Mouse (Mus musculus) neural tube, embryonic 11.5 days (tissue): ENCODE measurements around the gene Dscam. TPM values are rescaled to one million over a fixed set of nuclear protein-coding genes. Genes with fewer than 3 reads are reported as not detected.

Experiments
- ATAC-seq: fragments of 200-750 bp; cut with Nextera tagmentation; 2 replicates; pipeline ENCODE4 v1.8.0; 2017; ENCODE audit warnings: moderate number of reproducible peaks, mild to moderate bottlenecking, moderate TSS enrichment, moderate library complexity; ENCODE audit not compliant: insufficient read depth, low FRiP score, low TSS enrichment
- DNase-seq: peaks from one replicate; pipeline ENCODE4 v3.0.0-alpha.2; 2015; ENCODE audit warnings: low spot score
- H3K27ac ChIP-seq: fragments of 300-500 bp; sonication (generic); 2 replicates; pipeline ENCODE4 v1.5.1; 2014; ENCODE audit warnings: low read depth, mild to moderate bottlenecking, low read length
- H3K27me3 ChIP-seq: fragments of 300-500 bp; sonication (generic); 2 replicates; pipeline ENCODE4 v1.6.1; 2014; ENCODE audit warnings: mild to moderate bottlenecking, low read length, mixed read lengths; ENCODE audit not compliant: control insufficient read depth, insufficient read depth
- H3K36me3 ChIP-seq: fragments of 300-500 bp; sonication (generic); 2 replicates; pipeline ENCODE4 v1.6.1; 2014; ENCODE audit warnings: mild to moderate bottlenecking, low read length, moderate library complexity, mixed read lengths; ENCODE audit not compliant: control insufficient read depth, insufficient read depth
- H3K4me1 ChIP-seq: fragments of 300-500 bp; sonication (generic); 2 replicates; pipeline ENCODE4 v1.6.1; 2014; ENCODE audit warnings: low read length, mixed read lengths; ENCODE audit not compliant: control insufficient read depth, insufficient read depth
- H3K4me2 ChIP-seq: fragments of 300-500 bp; sonication (generic); 2 replicates; pipeline ENCODE4 v1.6.1; 2014; ENCODE audit warnings: low read depth, mild to moderate bottlenecking, moderate library complexity
- H3K4me3 ChIP-seq: fragments of 300-500 bp; sonication (generic); 2 replicates; pipeline ENCODE4 v1.5.1; 2014; ENCODE audit warnings: low read depth, low read length
- H3K9ac ChIP-seq: fragments of 300-500 bp; sonication (generic); 2 replicates; pipeline ENCODE4 v1.6.1; 2014; ENCODE audit warnings: mild to moderate bottlenecking, low read length
- H3K9me3 ChIP-seq: fragments of 300-500 bp; sonication (generic); 2 replicates; pipeline ENCODE4 v1.6.1; 2016; ENCODE audit warnings: low read length; ENCODE audit not compliant: control insufficient read depth
- WGBS: fragments of 180-500 bp; shearing (Covaris S2); extraction: QIAGEN DNeasy Blood & Tissue Kit; methylation state at CpG from one replicate; pipeline ENCODE4 v1.1.7; 2014; 5-methylcytosine and 5-hydroxymethylcytosine counted together
- polyA plus RNA-seq: library from polyadenylated mRNA; unstranded; fragments of >200 nt; fragmentation: Nextera tagmentation; extraction: Ambion mirVana; gene quantifications from 2 replicates; pipeline ENCODE4 v1.2.1, GENCODE M21; 2014

The Dscam gene
- polyA plus RNA-seq, 1 experiment from 2014 or later: 1.4 TPM

DNA sequence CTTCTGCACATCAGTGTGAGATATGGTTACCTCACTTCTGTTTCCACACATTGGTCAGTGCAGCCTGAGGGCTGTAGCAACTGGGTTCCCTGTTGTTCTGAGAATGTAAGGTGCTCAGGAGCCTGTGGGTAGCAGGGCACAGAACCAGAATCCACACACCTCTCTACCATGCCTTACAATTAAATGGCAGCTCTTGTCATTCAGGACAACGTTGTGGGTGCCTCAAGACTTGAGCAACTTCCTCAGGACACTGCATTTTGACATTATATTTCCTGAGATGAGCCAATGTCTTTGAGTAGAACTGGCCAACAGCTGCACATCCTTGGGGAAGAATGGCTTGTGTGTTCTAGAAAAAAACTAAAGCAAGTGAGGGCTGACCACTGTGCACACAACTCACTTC is 493.9 kb downstream of the Dscam start:
- Histone ChIP-seq H3K4me3 (no peak overlapping the region), H3K9ac (no peak overlapping the region), H3K36me3 (no peaks in the 10 kb centered on the region), H3K27ac (no peak overlapping the region), H3K9me3 (no peaks in the 10 kb centered on the region), H3K4me1 (no peaks in the 10 kb centered on the region), H3K4me2 (no peak overlapping the region), H3K27me3 (no peaks in the 10 kb centered on the region)
- 63% methylated on average over 1 of the region's 1 CpGs for WGBS
- no peak for DNase-seq
- no peak for ATAC-seq

GRCm38 (mm10) chr16:96673191-96673847 is 497.2 kb downstream of the Dscam start:
- Histone ChIP-seq H3K4me1 (no peaks in the 10 kb centered on the region), H3K9ac (no peak overlapping the region), H3K9me3 (no peaks in the 10 kb centered on the region), H3K27me3 (no peaks in the 10 kb centered on the region), H3K4me2 (no peak overlapping the region), H3K27ac (no peak overlapping the region), H3K4me3 (no peak overlapping the region), H3K36me3 (no peaks in the 10 kb centered on the region)
- DNase-seq: peak; percentile 20
- WGBS: 62% methylated on average over 25 of the region's 25 CpGs
- ATAC-seq: peak; percentile 91

DNA sequence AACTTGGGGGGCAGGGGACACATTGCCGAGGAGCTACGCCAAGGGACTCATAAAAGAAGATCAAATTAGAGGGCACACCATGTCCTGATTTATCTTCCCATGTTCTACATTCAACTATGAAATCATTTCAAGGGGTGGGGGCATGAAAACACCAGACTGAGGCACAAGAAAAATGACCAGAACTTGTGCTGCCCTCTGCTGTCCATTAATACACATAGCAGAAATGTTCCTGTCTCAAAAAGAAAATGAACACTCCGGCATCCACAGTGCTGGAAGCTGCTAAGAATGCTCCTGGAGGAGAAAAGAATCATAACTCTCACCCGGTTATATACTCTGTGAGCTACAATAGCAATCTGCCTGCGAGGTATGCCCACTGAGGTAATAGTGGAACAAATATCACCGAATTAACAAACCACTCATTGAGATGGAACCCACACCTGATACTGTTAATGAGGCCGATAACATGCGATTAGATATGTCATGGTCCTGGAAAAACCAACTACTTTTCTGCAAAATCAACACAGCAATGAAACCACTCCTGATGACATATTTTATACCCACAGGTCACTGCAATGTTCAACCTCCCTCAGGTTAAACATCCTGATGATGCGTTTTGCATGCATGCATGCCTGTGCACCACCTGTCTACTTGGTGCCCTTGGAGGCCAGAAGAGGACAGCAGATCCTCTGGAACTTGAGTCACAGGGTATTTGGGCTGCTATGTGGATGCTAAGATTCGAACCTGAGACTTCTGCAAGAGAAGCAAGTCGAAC is 498.8 kb downstream of the Dscam start:
- H3K9me3 ChIP-seq: no peaks in the 10 kb centered on the region
- H3K4me2 ChIP-seq: no peak overlapping the region
- DNase-seq: peak; percentile 52
- H3K4me3 ChIP-seq: no peak overlapping the region
- WGBS: 65% methylated on average over 11 of the region's 11 CpGs
- ATAC-seq: no peak
- H3K4me1 ChIP-seq: no peaks in the 10 kb centered on the region
- no peaks in the 10 kb centered on the region for H3K36me3 ChIP-seq
- no peak overlapping the region for H3K27ac ChIP-seq
- H3K9ac ChIP-seq: no peak overlapping the region
- no peaks in the 10 kb centered on the region for H3K27me3 ChIP-seq

DNA sequence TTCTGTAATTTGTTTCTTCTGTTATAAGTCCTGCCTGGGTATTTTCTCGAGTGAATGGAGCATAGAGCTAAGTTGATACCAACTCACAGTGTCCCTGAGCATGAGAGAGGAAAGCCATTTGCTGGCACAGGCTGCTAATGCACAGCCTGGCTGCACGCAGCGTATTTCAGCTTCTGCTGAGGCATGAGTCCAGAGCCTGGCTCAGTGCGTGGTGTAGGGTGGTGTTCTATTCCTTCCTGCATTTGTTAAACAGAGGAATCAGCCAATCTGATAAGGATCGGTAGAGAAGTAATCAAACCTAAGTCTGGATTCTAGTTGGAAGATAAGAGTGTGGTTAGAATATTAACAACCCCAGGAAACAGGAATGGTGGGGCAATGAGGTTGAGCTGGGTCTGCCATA is 500.8 kb downstream of the Dscam start:
- ATAC-seq (no peak), DNase-seq (no peak)
- Histone ChIP-seq H3K4me3 (no peak overlapping the region), H3K4me2 (no peak overlapping the region), H3K36me3 (no peaks in the 10 kb centered on the region), H3K27ac (no peak overlapping the region), H3K4me1 (no peaks in the 10 kb centered on the region), H3K27me3 (no peaks in the 10 kb centered on the region), H3K9ac (no peak overlapping the region), H3K9me3 (no peaks in the 10 kb centered on the region)
- 84% methylated on average over 5 of the region's 5 CpGs for WGBS

DNA sequence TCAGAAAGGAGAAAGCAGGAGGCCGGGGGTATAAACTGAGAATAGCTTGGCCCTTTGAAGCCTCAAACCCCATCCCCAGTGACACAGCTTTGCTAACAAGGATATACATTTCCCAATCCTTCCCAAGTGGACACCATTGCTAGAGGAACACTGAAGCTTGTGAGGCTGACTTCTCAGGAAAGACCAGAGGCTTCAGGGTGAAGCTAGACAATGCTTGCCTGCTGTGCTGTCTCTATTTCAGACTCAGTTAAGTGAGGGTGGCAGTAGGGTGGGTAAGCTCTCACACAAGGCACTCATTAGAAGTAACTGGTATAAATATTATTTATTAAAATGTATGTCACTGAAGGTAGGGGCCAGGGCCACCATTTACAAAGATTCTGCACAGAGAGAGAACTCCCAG is 502.1 kb downstream of the Dscam start:
- Histone ChIP-seq H3K27ac (no peak overlapping the region), H3K9ac (no peak overlapping the region), H3K36me3 (no peaks in the 10 kb centered on the region), H3K4me1 (no peaks in the 10 kb centered on the region), H3K9me3 (no peaks in the 10 kb centered on the region), H3K4me3 (no peak overlapping the region), H3K4me2 (no peak overlapping the region), H3K27me3 (no peaks in the 10 kb centered on the region)
- DNase-seq: no peak
- ATAC-seq: no peak
- 73% methylated on average over 1 of the region's 1 CpGs for WGBS

DNA sequence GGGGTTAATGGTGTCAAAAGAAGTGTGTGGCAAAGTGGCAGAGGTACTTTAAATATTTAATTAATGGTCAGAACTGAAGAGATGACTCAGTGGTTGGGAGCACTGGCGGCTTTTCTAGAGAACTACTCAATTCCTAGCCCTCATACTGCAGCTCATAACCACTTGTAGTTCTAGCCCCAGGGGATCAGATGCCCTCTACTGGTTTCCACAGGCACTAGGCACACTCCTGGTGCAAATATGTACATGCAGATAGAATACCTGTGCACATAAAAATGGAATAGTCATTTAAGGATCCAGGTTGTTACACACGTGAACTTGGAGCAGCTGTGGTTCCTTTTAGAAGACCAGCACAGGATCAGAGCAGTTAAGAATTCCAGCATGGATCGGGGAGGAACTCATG is 509.5 kb downstream of the Dscam start:
- H3K4me3 ChIP-seq: no peak overlapping the region
- H3K27me3 ChIP-seq: no peaks in the 10 kb centered on the region
- no peaks in the 10 kb centered on the region for H3K9me3 ChIP-seq
- ATAC-seq (no peak), DNase-seq (no peak)
- no peak overlapping the region for H3K4me2 ChIP-seq
- H3K27ac ChIP-seq: no peak overlapping the region
- WGBS: 89% methylated on average over 3 of the region's 3 CpGs
- H3K9ac ChIP-seq: no peak overlapping the region
- no peaks in the 10 kb centered on the region for H3K4me1 ChIP-seq
- H3K36me3 ChIP-seq: no peaks in the 10 kb centered on the region

GRCm38 (mm10) chr16:96659275-96659674 is 511.3 kb downstream of the Dscam start:
- Histone ChIP-seq H3K27ac (no peak overlapping the region), H3K4me1 (no peaks in the 10 kb centered on the region), H3K4me3 (no peak overlapping the region), H3K27me3 (no peaks in the 10 kb centered on the region), H3K9ac (no peak overlapping the region), H3K9me3 (no peaks in the 10 kb centered on the region), H3K36me3 (no peaks in the 10 kb centered on the region), H3K4me2 (no peak overlapping the region)
- WGBS: 74% methylated on average over 5 of the region's 5 CpGs
- DNase-seq (no peak), ATAC-seq (no peak)

DNA sequence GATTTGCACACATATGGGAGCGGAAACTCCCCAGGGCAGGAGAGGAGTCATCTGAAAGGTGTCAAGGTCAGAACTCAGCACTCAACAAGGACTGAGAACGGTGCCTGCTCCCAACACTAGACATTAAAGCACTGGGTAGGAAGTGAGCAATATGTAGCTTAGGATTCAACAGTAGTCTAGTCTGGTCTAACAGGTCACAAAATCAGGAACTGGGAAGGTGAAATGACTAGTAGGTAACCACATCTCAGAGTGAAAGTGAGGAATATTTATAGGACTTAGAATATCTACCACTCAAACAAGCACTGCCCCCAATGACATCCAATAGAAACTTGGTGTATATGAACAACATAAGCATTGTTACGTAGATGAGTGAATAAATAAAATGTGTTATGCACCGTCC is 515.0 kb downstream of the Dscam start:
- no peaks in the 10 kb centered on the region for H3K4me1 ChIP-seq
- H3K4me3 ChIP-seq: no peak overlapping the region
- WGBS: 91% methylated on average over 4 of the region's 4 CpGs
- no peak overlapping the region for H3K9ac ChIP-seq
- H3K27ac ChIP-seq: no peak overlapping the region
- ATAC-seq (no peak), DNase-seq (no peak)
- H3K36me3 ChIP-seq: no peaks in the 10 kb centered on the region
- no peak overlapping the region for H3K4me2 ChIP-seq
- no peaks in the 10 kb centered on the region for H3K27me3 ChIP-seq
- H3K9me3 ChIP-seq: no peaks in the 10 kb centered on the region

DNA sequence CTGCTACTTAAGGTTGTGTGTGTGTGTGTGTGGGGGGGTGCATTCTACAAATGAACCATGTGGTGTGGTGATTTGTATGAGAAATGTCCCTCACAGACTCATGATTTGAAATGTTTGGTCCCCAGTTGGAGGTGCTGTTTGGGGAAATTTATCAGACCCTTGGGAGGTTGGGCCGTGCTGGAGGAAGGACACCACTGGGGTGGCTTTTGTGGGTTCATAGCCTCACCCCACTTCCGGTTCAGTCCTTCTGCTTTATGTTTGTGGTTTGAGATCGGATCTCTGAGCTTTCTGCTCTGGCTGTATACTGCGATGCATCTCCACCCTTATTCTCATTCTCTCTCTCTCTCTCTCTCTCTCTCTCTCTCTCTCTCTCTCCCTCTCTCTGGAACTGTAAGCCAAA is 516.5 kb downstream of the Dscam start:
- Histone ChIP-seq H3K36me3 (no peaks in the 10 kb centered on the region), H3K4me3 (no peak overlapping the region), H3K9me3 (no peaks in the 10 kb centered on the region), H3K4me1 (no peaks in the 10 kb centered on the region), H3K9ac (no peak overlapping the region), H3K27ac (no peak overlapping the region), H3K4me2 (no peak overlapping the region), H3K27me3 (no peaks in the 10 kb centered on the region)
- WGBS: 86% methylated on average over 4 of the region's 4 CpGs
- DNase-seq (no peak), ATAC-seq (no peak)
